Mouse (Mus musculus) megakaryocyte-erythroid progenitor cell, adult 5 weeks (primary cell): ENCODE measurements around the gene Olfr1428. TPM values are rescaled to one million over a fixed set of nuclear protein-coding genes. Genes with fewer than 3 reads are reported as not detected.

ENCODE experiments used
- polyA plus RNA-seq: library from polyadenylated mRNA; stranded (reverse); fragments of >175 nt; gene quantifications from 2 replicates; pipeline ENCODE4 v1.2.3, GENCODE M21; 2012

The Olfr1428 gene
- not detected in 2 replicates for polyA plus RNA-seq

GRCm38 (mm10) chr19:12115797-12116196, at the start of gene Olfr1428:
Gene Olfr1428, minus strand, starts transcription at chr19:12115897.

DNA sequence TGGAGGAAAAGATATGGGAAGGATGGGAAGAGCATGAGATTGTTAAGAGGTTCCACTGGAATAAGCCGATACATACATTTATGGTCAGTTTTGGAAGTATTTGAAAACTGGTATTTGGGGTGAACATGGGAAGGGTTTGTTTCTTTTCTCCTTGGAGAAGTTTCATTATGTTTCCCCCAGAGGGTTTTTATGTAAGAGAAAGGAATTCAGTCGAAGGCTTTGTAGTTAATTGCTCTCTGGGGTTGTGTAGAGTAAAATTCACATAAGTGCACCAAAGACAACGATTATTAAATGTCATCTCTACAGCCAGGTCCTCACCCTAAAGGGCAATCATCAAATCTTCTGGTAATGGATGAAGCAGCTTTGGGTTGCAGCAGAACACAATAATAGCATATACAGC, 7.4 kb upstream of the Olfr1428 start, which contains the start of gene Olfr76:
Olfr76 (minus strand) TSS at position 101 of the 400 bp plus-strand sequence.

DNA sequence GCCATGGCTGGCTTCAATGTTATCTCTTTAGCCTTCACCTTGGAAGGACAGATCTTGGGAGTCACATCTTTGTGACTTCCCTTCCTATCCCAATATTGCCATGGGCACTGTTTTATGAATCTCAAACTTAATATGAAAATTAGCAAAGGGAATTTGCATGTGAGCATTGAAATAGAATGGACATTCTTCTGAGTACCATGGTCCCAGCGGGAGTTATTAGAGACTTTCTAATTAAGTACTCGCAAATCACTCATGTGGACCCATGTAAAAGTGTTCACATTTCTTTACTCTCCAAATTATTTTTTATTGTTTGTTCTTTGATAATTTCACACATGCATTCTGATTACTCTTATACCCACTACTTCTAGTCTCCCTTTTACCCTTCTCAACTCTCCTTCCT, 12.5 kb downstream of the Olfr1428 start, which contains the start of gene Olfr1427:
Olfr1427 (minus strand) TSS at position 101 of the 400 bp plus-strand sequence.

GRCm38 (mm10) chr19:12091913-12092312, 23.8 kb downstream of the Olfr1428 start, which contains the start of gene Olfr1426:
Gene Olfr1426, minus strand, starts transcription at chr19:12092013.

DNA sequence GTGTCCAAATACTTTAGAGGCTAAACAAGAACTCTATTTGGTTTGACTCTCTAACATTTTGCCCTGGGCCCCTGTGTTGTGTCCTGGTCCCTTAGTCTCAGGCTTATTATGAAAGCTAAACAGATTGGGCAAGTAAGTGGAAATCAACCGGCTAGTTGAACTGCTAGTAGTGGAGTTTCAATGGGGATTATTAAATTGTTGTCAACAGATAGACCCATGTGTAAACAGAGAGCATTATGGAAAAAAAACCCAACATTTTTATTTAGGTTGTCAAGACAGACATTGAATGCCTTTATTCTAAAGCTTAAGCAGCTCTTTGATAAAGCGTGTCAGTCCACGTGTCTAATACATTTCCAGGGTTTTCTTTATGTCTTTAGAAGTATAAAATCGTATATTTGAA, 38.1 kb downstream of the Olfr1428 start, which contains the start of gene Olfr1425:
Olfr1425 (minus strand) TSS at position 101 of the 400 bp plus-strand sequence.

DNA sequence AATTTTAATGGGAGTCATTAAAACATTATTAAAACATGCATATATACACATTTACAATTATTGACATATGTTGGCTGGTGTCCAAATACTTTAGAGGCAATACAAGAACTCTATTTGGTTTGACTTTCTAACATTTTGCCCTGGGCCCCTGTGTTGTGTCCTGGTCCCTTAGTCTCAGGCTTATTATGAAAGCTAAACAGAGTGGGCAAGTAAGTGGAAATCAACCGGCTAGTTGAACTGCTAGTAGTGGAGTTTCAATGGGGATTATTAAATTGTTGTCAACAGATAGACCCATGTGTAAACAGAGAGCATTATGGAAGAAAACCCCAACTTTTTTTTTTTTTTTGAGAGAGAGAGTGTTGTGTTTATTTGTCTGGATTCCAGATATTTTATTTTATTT, 53.1 kb downstream of the Olfr1428 start, which contains the start of gene Olfr1424:
Olfr1424 (minus strand) TSS at position 101 of the 400 bp plus-strand sequence.

Other genes with a start within 250 kb of the Olfr1428 start
- not detected in 2 replicates for gene Olfr1419, start 240.8 kb downstream of the Olfr1428 start, polyA plus RNA-seq
- gene Olfr1420, start 229.3 kb downstream of the Olfr1428 start, polyA plus RNA-seq = not detected in 2 replicates
- gene Patl1, start 203.5 kb downstream of the Olfr1428 start, polyA plus RNA-seq = 11.8 and 12.1 TPM in 2 replicates
- 11.0 and 11.2 TPM in 2 replicates for gene Osbp, start 150.0 kb downstream of the Olfr1428 start, polyA plus RNA-seq
- gene Olfr1423, start 74.6 kb downstream of the Olfr1428 start, polyA plus RNA-seq = not detected in 2 replicates
- not detected in 2 replicates for gene Olfr1424, start 53.2 kb downstream of the Olfr1428 start, polyA plus RNA-seq
- not detected in 2 replicates for gene Olfr1425, start 38.2 kb downstream of the Olfr1428 start, polyA plus RNA-seq
- gene Olfr1426, start 23.9 kb downstream of the Olfr1428 start, polyA plus RNA-seq = not detected in 2 replicates
- 0.03 TPM in 1 of 2 replicates, not detected in the other for gene Olfr1427, start 12.6 kb downstream of the Olfr1428 start, polyA plus RNA-seq
- not detected in 2 replicates for gene Olfr76, start 7.3 kb upstream of the Olfr1428 start, polyA plus RNA-seq
- gene Olfr1555-ps1, start 54.2 kb upstream of the Olfr1428 start, polyA plus RNA-seq = not detected in 2 replicates
- gene Olfr1431, start 84.7 kb upstream of the Olfr1428 start, polyA plus RNA-seq = not detected in 2 replicates
- not detected in 2 replicates for gene Olfr1432, start 116.7 kb upstream of the Olfr1428 start, polyA plus RNA-seq
- gene Olfr262, start 125.8 kb upstream of the Olfr1428 start, polyA plus RNA-seq = not detected in 2 replicates
- gene Olfr235, start 145.1 kb upstream of the Olfr1428 start, polyA plus RNA-seq = not detected in 2 replicates
- gene Olfr1434, start 164.0 kb upstream of the Olfr1428 start, polyA plus RNA-seq = not detected in 2 replicates
- not detected in 2 replicates for gene Olfr1436, start 183.2 kb upstream of the Olfr1428 start, polyA plus RNA-seq
- not detected in 2 replicates for gene Olfr1437, start 209.2 kb upstream of the Olfr1428 start, polyA plus RNA-seq
- gene Olfr1438-ps1, start 220.0 kb upstream of the Olfr1428 start, polyA plus RNA-seq = not detected in 2 replicates